Mouse (Mus musculus) duodenum, adult 2 months (tissue): ENCODE measurements around the gene Chd5. TPM values are rescaled to one million over a fixed set of nuclear protein-coding genes. Genes with fewer than 3 reads are reported as not detected.

ENCODE experiments used
- polyA plus RNA-seq: library from polyadenylated mRNA; depleted of rRNA; stranded (reverse); fragments of >200 nt; gene quantifications from 2 replicates; pipeline ENCODE4 v1.2.3, GENCODE M21; 2012; ENCODE audit warnings: low replicate concordance; rRNA removed

Chd5 gene
- polyA plus RNA-seq: 0.50 and 0.54 TPM in 2 replicates

DNA sequence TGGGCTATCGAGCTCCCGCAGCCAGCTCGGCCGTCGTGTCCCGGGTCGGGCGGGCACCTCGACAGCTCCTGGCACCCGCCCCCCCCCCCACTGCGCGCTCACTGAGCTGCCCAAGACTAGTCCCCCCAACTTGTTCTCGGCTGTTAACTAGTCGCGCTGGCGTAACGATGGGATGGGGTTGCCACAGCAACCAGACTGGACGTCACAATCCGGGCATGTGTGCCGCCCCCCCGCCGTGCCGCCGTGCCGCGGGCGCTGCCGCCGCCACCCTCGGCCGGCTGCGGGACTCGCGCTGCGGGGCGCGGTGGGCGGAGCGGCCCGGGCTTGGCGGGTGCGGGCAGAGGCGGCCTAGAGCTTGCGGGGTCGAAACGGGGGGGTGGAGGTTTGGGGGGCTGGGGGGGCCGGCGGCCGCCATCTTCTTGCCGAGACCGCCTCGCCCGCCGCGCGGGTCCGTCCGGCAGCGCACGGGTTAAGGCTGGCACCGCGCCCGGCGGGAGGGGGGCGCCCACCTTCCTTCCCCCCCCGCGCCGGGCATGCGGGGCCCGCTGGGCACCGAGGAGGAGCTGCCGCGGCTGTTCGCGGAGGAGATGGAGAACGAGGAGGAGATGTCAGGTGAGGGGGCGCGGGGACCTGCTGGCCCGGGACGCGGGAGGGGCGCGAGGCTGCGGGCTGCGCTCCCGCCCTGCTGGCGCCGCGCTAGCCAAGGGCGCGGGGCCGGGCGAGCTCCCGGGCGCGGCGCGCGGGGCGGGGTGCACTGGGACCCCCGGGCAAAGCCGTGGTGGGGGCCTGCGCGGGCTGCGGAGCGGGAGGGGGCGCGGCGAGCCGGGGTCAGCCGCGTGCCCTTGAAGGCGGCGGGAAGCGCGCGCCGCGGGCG lies at the start of gene Chd5:
Gene Chd5 (plus strand): TSS at position 233 of the 874 bp plus-strand sequence.

DNA sequence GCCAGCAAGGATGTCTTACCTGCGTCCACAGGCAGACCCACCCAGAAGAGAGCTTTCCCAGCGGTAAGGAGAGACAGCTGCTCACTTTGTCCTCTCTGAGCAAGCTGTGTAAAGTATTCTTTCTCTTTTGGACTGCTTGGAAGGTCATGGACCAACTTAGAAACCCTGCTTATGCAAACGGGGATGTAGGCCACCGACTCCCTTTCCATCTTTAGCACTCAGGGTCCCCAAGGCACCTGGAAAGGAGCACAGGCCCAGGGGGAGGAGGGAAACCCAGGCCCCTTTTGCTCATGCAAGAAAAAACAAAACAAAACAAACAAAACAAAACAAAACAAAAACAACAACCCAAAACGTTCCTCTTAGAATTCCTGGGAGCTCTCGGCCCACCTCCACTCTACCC lies 46.9 kb upstream of the Chd5 start, which contains the start of gene Hes3:
Gene Hes3 (minus strand): TSS at position 101 of the 400 bp plus-strand sequence.

GRCm38 (mm10) chr4:152296874-152297861 lies 41.3 kb upstream of the Chd5 start, which contains the start of gene Icmt:
TSS of gene Icmt (plus strand) at chr4:152297227.

GRCm38 (mm10) chr4:152318517-152319234 lies 19.8 kb upstream of the Chd5 start, which contains the start of gene Rnf207:
TSS of gene Rnf207 (minus strand) at chr4:152318993.

GRCm38 (mm10) chr4:152325574-152326411 lies 12.7 kb upstream of the Chd5 start, which contains the start of gene Rpl22:
TSS of gene Rpl22 (plus strand) at chr4:152325742.

Other genes with a start within 250 kb of the Chd5 start
- gene Tnfrsf25, start 222.7 kb upstream of the Chd5 start, polyA plus RNA-seq: 3.0 and 4.1 TPM in 2 replicates
- gene Espn, start 186.3 kb upstream of the Chd5 start, polyA plus RNA-seq: 273 and 642 TPM in 2 replicates
- gene Hes2, start 179.8 kb upstream of the Chd5 start, polyA plus RNA-seq: 9.6 and 49.1 TPM in 2 replicates
- gene Acot7, start 160.5 kb upstream of the Chd5 start, polyA plus RNA-seq: 29.0 and 38.7 TPM in 2 replicates
- 9.0 and 9.3 TPM in 2 replicates for gene Gpr153, start 64.4 kb upstream of the Chd5 start, polyA plus RNA-seq
- 0.08 TPM in 1 of 2 replicates, not detected in the other for gene Hes3, start 47.0 kb upstream of the Chd5 start, polyA plus RNA-seq
- gene Icmt, start 41.4 kb upstream of the Chd5 start, polyA plus RNA-seq: 22.2 and 22.4 TPM in 2 replicates
- gene Rnf207, start 19.7 kb upstream of the Chd5 start, polyA plus RNA-seq: 2.2 and 5.5 TPM in 2 replicates
- gene Rpl22, start 12.9 kb upstream of the Chd5 start, polyA plus RNA-seq: 5.3 and 6.0 TPM in 2 replicates
- gene Nphp4, start 138.1 kb downstream of the Chd5 start, polyA plus RNA-seq: 0.27 and 0.90 TPM in 2 replicates
- gene Kcnab2, start 139.2 kb downstream of the Chd5 start, polyA plus RNA-seq: 2.8 and 4.2 TPM in 2 replicates